Mouse (Mus musculus) bone marrow macrophage, adult 2 months (primary cell): ENCODE data around the gene Dhx9.

ENCODE experiments used
- CTCF ChIP-seq: IDR thresholded peaks from 2 replicates; pipeline ENCODE4 v1.5.1; 2012; ENCODE audit warnings: low read depth, mild to moderate bottlenecking, low read length, moderate library complexity
- POLR2A ChIP-seq: IDR thresholded peaks from 2 replicates; pipeline ENCODE4 v1.6.1; 2012; ENCODE audit warnings: mild to moderate bottlenecking, low read depth, low read length, borderline replicate concordance

DNA sequence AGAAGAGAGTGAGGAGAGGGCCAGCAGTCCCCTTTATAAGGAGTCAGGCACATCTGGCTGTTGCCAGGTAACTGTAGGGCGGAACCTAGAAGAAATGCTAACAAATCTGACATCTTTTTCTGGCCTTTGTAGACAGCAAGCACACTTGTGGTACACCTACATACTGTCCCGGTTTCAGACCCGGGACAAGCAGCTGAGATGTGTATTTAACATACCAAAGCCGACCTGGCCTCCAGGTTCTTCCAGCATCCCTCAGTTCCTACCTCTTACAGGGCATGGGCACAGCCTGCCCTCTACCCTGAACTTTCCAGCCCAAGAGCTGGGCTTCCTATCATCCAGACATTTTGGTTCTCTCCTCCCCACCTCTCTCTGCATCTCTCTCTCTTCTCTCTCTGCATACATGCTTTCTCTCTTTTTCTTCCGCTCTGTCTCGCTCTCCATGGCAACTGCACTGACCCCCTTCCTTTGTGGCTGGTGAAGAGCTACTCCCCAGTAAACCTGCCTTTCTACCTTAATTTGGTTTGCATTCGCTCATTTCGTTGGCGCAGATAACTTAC, 44.3 kb upstream of the Dhx9 start:
- no peak for TF ChIP-seq CTCF
- no peak for TF ChIP-seq POLR2A
